Comparison of ENCODE assay signal across 8 mouse cellular contexts in genomic region chr5:74792301-74792700, GRCm38 (mm10).
DNase-seq lines count a peak whose midpoint lies in the region; ATAC-seq and TF ChIP-seq lines count a peak whose summit lies in the region.

No protein-coding gene starts in this region.

- 0 out of 2 replicates have a peak overlapping the region, but pooled peaks have one; percentile 5 for H3K4me3 ChIP-seq in embryonic facial prominence, embryonic 14.5 days (ENCODE audit: low read depth, low read length)
- peak overlapping the region; percentile 35 for H3K4me3 ChIP-seq in midbrain, embryonic 10.5 days
- no peak overlapping the region for H3K4me3 ChIP-seq in small intestine, adult 2 months (ENCODE audit: low read depth, low read length)

- no peak for TF ChIP-seq POLR2A in small intestine, adult 2 months (IDR thresholded peaks at IDR 0.05; ENCODE audit: low read depth, low read length)

- intact Hi-C loops in left cerebral cortex, postnatal 36 days (cut with DNase I): no loop called here

- no peaks in the 10 kb centered on the region for H3K36me3 ChIP-seq in embryonic facial prominence, embryonic 14.5 days (ENCODE audit: control insufficient read depth, insufficient read depth, low read length)
- H3K36me3 ChIP-seq in midbrain, embryonic 10.5 days: no peaks in the 10 kb centered on the region
- no peaks in the 10 kb centered on the region for H3K36me3 ChIP-seq in small intestine, adult 2 months (ENCODE audit: control insufficient read depth, insufficient read depth, low read length)

- peak; percentile 93 for DNase-seq in adrenal gland, postnatal 36 days
- peak; percentile 96 for DNase-seq in embryonic facial prominence, embryonic 14.5 days (ENCODE audit: low spot score)
- peak; percentile 94 to 97 for DNase-seq in heart, adult 18-20 months
- peak; percentile 92 for DNase-seq in kidney, adult 18-20 months
- DNase-seq in left cerebral cortex, postnatal 36 days (ENCODE audit: low spot score in 2 of 2): peak; percentile 35 to 45
- DNase-seq in midbrain, embryonic 10.5 days (ENCODE audit: low spot score): peak; percentile 61
- no peak for DNase-seq in c-Kit-positive CD71-positive TER-119-positive erythroid progenitor cells, embryonic 14.5 days (ENCODE audit: low spot score)

- peak overlapping the region; percentile 88 for H3K27ac ChIP-seq in embryonic facial prominence, embryonic 14.5 days (replicated peaks; ENCODE audit: low read depth, low read length)
- peak overlapping the region; percentile 59 for H3K27ac ChIP-seq in midbrain, embryonic 10.5 days (replicated peaks)
- H3K27ac ChIP-seq in small intestine, adult 2 months (ENCODE audit: insufficient read depth, low read depth, low read length): peak overlapping the region; percentile 52

- H3K9me3 ChIP-seq in embryonic facial prominence, embryonic 14.5 days (ENCODE audit: control insufficient read depth, low read length): no peaks in the 10 kb centered on the region
- H3K9me3 ChIP-seq in midbrain, embryonic 10.5 days (replicated peaks): no peaks in the 10 kb centered on the region

- peak overlapping the region; percentile 41 for H3K4me2 ChIP-seq in embryonic facial prominence, embryonic 14.5 days (ENCODE audit: low read depth, low read length)

- ATAC-seq in embryonic facial prominence, embryonic 14.5 days (ENCODE audit: low read depth): peak; percentile 91

- TF ChIP-seq CTCF in small intestine, adult 2 months (IDR thresholded peaks at IDR 0.05; ENCODE audit: extremely low read depth, insufficient read length, insufficient replicate concordance, low read depth, low read length): no peak

- H3K4me1 ChIP-seq in embryonic facial prominence, embryonic 14.5 days (ENCODE audit: control insufficient read depth, insufficient read depth, low read length): peaks cover 23% of the 10 kb centered on the region
- peaks cover 16% of the 10 kb centered on the region for H3K4me1 ChIP-seq in midbrain, embryonic 10.5 days
- H3K4me1 ChIP-seq in small intestine, adult 2 months (ENCODE audit: control insufficient read depth, insufficient read depth, insufficient read length, low read length): peaks cover 3% of the 10 kb centered on the region; the same call in 1 of the 2 replicates

- WGBS in embryonic facial prominence, embryonic 14.5 days: 0% methylated on average over 7 of the region's 7 CpGs
- 2% methylated on average over 7 of the region's 7 CpGs for WGBS in midbrain, embryonic 10.5 days
- 0% methylated on average over 7 of the region's 7 CpGs for WGBS in small intestine, adult 2 months

- no peaks in the 10 kb centered on the region for H3K27me3 ChIP-seq in embryonic facial prominence, embryonic 14.5 days (replicated peaks; ENCODE audit: control insufficient read depth, insufficient read depth, low read length)
- H3K27me3 ChIP-seq in midbrain, embryonic 10.5 days (ENCODE audit: low read depth, poor library complexity, severe bottlenecking): peaks cover 29% of the 10 kb centered on the region
- H3K27me3 ChIP-seq in small intestine, adult 2 months (ENCODE audit: control insufficient read depth, insufficient read depth, low read length): no peaks in the 10 kb centered on the region

- H3K9ac ChIP-seq in embryonic facial prominence, embryonic 14.5 days (ENCODE audit: low read depth, low read length): 0 out of 2 replicates have a peak overlapping the region, but pooled peaks have one; percentile 41
